Mouse (Mus musculus) heart, embryonic 16.5 days (tissue): Measurements from ENCODE around the gene Bcor. TPM values are rescaled to one million over a fixed set of nuclear protein-coding genes. Genes with fewer than 3 reads are reported as not detected.

Source experiments
- ATAC-seq: fragments of 200-750 bp; cut with Nextera tagmentation; replicated peaks from 2 replicates; pipeline ENCODE4 v1.8.0; 2017; ENCODE audit warnings: moderate number of reproducible peaks; ENCODE audit not compliant: insufficient read depth, low FRiP score; ENCODE audit errors: extremely low read depth
- H3K27ac ChIP-seq: fragments of 300-500 bp; sonication (generic); 2 replicates; pipeline ENCODE4 v1.5.1; 2014; ENCODE audit warnings: mild to moderate bottlenecking, low read length, control low read depth, moderate library complexity
- H3K27me3 ChIP-seq: fragments of 300-500 bp; sonication (generic); 2 replicates; pipeline ENCODE4 v1.6.1; 2014; ENCODE audit warnings: low read length, mixed read lengths; ENCODE audit not compliant: control insufficient read depth, insufficient read depth
- H3K36me3 ChIP-seq: fragments of 300-500 bp; sonication (generic); 2 replicates; pipeline ENCODE4 v1.6.1; 2014; ENCODE audit not compliant: control insufficient read depth, insufficient read depth
- H3K4me1 ChIP-seq: fragments of 300-500 bp; sonication (generic); 2 replicates; pipeline ENCODE4 v1.6.1; 2014; ENCODE audit warnings: low read length, mixed read lengths; ENCODE audit not compliant: control insufficient read depth, insufficient read depth
- H3K4me2 ChIP-seq: fragments of 300-500 bp; sonication (generic); 2 replicates; pipeline ENCODE4 v1.6.1; 2014; ENCODE audit warnings: low read depth, mild to moderate bottlenecking, control low read depth, low read length
- H3K4me3 ChIP-seq: fragments of 300-500 bp; sonication (generic); 2 replicates; pipeline ENCODE4 v1.5.1; 2014; ENCODE audit warnings: mild to moderate bottlenecking, control low read depth, low read length
- H3K9ac ChIP-seq: fragments of 300-500 bp; sonication (generic); 2 replicates; pipeline ENCODE4 v1.6.1; 2014; ENCODE audit warnings: low read length, control low read depth
- H3K9me3 ChIP-seq: fragments of 300-500 bp; sonication (generic); replicated peaks from 2 replicates; pipeline ENCODE4 v1.6.1; 2016; ENCODE audit warnings: low read length; ENCODE audit not compliant: control insufficient read depth
- WGBS: fragments of 180-500 bp; shearing (Covaris S2); extraction: QIAGEN DNeasy Blood & Tissue Kit; methylation state at CpG from one replicate; pipeline ENCODE4 v1.1.7; 2014; 5-methylcytosine and 5-hydroxymethylcytosine counted together
- polyA plus RNA-seq: library from polyadenylated mRNA; unstranded; fragments of >200 nt; fragmentation: Nextera tagmentation; extraction: Ambion mirVana; gene quantifications from 2 replicates; pipeline ENCODE4 v1.2.1, GENCODE M21; 2015

Gene Bcor
- polyA plus RNA-seq, 1 experiment from 2014 or later = 11.5 TPM

- Histone ChIP-seq H3K9ac (no peak overlapping the region), H3K4me2 (no peak overlapping the region), H3K4me1 (no peaks in the 10 kb centered on the region), H3K27ac (no peak overlapping the region), H3K36me3 (no peaks in the 10 kb centered on the region), H3K27me3 (no peaks in the 10 kb centered on the region), H3K9me3 (no peaks in the 10 kb centered on the region), H3K4me3 (no peak overlapping the region)
- 47% methylated on average over 15 of the region's 15 CpGs for WGBS
- no peak for ATAC-seq
These were observed 145.3 kb downstream of the Bcor start for GRCm38 (mm10) chrX:12014726-12015464.

- Histone ChIP-seq H3K4me2 (no peak overlapping the region), H3K27ac (no peak overlapping the region), H3K36me3 (no peaks in the 10 kb centered on the region), H3K9me3 (no peaks in the 10 kb centered on the region), H3K27me3 (peaks cover 22% of the 10 kb centered on the region), H3K4me1 (0 out of 2 replicates have a peak, but pooled peaks cover 2% of the 10 kb centered on the region), H3K4me3 (no peak overlapping the region), H3K9ac (no peak overlapping the region)
- ATAC-seq = no peak
- WGBS = 65% methylated on average over 1 of the region's 1 CpGs
These were observed 149.5 kb downstream of the Bcor start for GRCm38 (mm10) chrX:12010660-12011059.

GRCm38 (mm10) chrX:12009046-12009445, 151.1 kb downstream of the Bcor start:
- H3K9me3 ChIP-seq = no peaks in the 10 kb centered on the region
- H3K36me3 ChIP-seq = no peaks in the 10 kb centered on the region
- peaks cover 29% of the 10 kb centered on the region for H3K27me3 ChIP-seq
- no peak overlapping the region for H3K4me3 ChIP-seq
- no peak overlapping the region for H3K4me2 ChIP-seq
- 51% methylated on average over 3 of the region's 3 CpGs for WGBS
- H3K9ac ChIP-seq = no peak overlapping the region
- H3K27ac ChIP-seq = no peak overlapping the region
- no peak for ATAC-seq
- H3K4me1 ChIP-seq = peaks cover 12% of the 10 kb centered on the region

- H3K4me2 ChIP-seq = peak overlapping the region; percentile 68; the same call in 1 of the 2 replicates
- peaks cover 29% of the 10 kb centered on the region for H3K27me3 ChIP-seq
- no peak overlapping the region; the same call in 1 of the 2 replicates for H3K9ac ChIP-seq
- no peak overlapping the region for H3K4me3 ChIP-seq
- H3K36me3 ChIP-seq = no peaks in the 10 kb centered on the region
- WGBS = 31% methylated on average over 11 of the region's 11 CpGs
- ATAC-seq = no peak
- H3K9me3 ChIP-seq = no peaks in the 10 kb centered on the region
- H3K4me1 ChIP-seq = peaks cover 20% of the 10 kb centered on the region
- no peak overlapping the region for H3K27ac ChIP-seq
These were observed 152.2 kb downstream of the Bcor start for GRCm38 (mm10) chrX:12007832-12008540.

- H3K4me2 ChIP-seq = peak overlapping the region; percentile 68
- peaks cover 21% of the 10 kb centered on the region for H3K4me1 ChIP-seq
- WGBS = under 1% methylated on average over 62 of the region's 75 CpGs
- no peaks in the 10 kb centered on the region for H3K9me3 ChIP-seq
- H3K9ac ChIP-seq = peak overlapping the region; percentile 72
- peak overlapping the region; percentile 84 for H3K27ac ChIP-seq
- no peaks in the 10 kb centered on the region for H3K36me3 ChIP-seq
- ATAC-seq = peak; percentile 61
- H3K27me3 ChIP-seq = peaks cover 36% of the 10 kb centered on the region
- peak overlapping the region; percentile 54 for H3K4me3 ChIP-seq
These were observed 153.0 kb downstream of the Bcor start for GRCm38 (mm10) chrX:12006882-12007753.

- peak; percentile 65 for ATAC-seq
- WGBS = 3% methylated on average over 53 of the region's 57 CpGs
- H3K27ac ChIP-seq = peak overlapping the region; percentile 84
These were observed 153.9 kb downstream of the Bcor start for GRCm38 (mm10) chrX:12006031-12006881.

GRCm38 (mm10) chrX:12005181-12006030, 154.7 kb downstream of the Bcor start:
- peaks cover 44% of the 10 kb centered on the region for H3K27me3 ChIP-seq
- peak overlapping the region; percentile 72 for H3K9ac ChIP-seq
- no peaks in the 10 kb centered on the region for H3K36me3 ChIP-seq
- whole genome bisulfite sequencing = 7% methylated on average over 34 of the region's 38 CpGs
- H3K4me1 ChIP-seq = peaks cover 21% of the 10 kb centered on the region
- peak overlapping the region; percentile 68 for H3K4me2 ChIP-seq
- ATAC-seq = peak; percentile 24; the same call in 1 of the 2 replicates
- no peaks in the 10 kb centered on the region for H3K9me3 ChIP-seq
- peak overlapping the region; percentile 54 for H3K4me3 ChIP-seq
- peak overlapping the region; percentile 84 for H3K27ac ChIP-seq

More at GRCm38 (mm10) chrX:12006031-12006881, 153.9 kb downstream of the Bcor start:
- H3K4me1 ChIP-seq = peaks cover 21% of the 10 kb centered on the region
- no peaks in the 10 kb centered on the region for H3K36me3 ChIP-seq
- peaks cover 37% of the 10 kb centered on the region for H3K27me3 ChIP-seq
- peak overlapping the region; percentile 72 for H3K9ac ChIP-seq
- peak overlapping the region; percentile 68 for H3K4me2 ChIP-seq
- peak overlapping the region; percentile 54 for H3K4me3 ChIP-seq
- H3K9me3 ChIP-seq = no peaks in the 10 kb centered on the region
